Mouse (Mus musculus): ENCODE data around the gene Crip2. TPM values are rescaled to one million over a fixed set of nuclear protein-coding genes. Genes with fewer than 3 reads are reported as not detected.

The Crip2 gene
- total and polyA plus RNA-seq, 2 experiments from 2014 or later = 185 to 317 TPM

DNA sequence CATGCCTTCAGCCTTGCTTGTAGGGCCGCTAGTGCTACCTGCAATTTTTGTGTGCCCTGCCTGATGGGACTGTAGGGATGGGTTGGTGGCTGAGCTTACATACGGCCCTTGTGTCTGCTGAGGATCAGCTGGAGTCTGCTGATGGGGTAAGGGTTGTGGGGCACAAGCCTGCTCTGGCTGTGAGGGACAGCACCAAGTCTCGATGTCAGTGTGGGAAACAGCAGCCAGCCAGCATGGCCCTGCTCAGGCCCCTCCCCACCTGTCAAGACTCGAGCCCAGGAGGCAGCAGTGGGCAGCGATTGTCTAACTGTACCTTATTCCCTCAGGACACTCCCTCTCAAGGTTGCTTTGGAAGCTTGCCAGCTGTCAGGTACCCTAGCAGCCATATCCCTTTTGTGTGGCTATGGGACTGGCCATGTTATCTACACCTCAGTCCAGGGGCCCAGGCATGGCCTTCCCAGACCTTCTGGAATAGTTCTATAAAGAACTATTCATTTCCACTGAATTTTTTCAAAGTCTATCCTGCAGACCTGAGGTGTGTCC is 6.1 kb upstream of the Crip2 start:
- ATAC-seq (ENCODE audit: low FRiP score) (no peak), DNase-seq (ENCODE audit: low spot score) (no peak)
- Histone ChIP-seq H3K4me3 (ENCODE audit: low read depth, low read length) (no peak overlapping the region), H3K27me3 (ENCODE audit: insufficient read depth, low read length) (no peaks in the 10 kb centered on the region), H3K4me2 (ENCODE audit: low read depth, low read length, poor library complexity, severe bottlenecking) (no peak overlapping the region), H3K4me1 (ENCODE audit: insufficient read depth, low read length) (peaks cover 2% of the 10 kb centered on the region; the same call in 1 of the 2 replicates), H3K36me3 (ENCODE audit: insufficient read depth, low read length) (peaks cover 83% of the 10 kb centered on the region), H3K9ac (replicated peaks; ENCODE audit: low read length, poor library complexity, severe bottlenecking) (no peak overlapping the region), H3K9me3 (ENCODE audit: low read length) (no peaks in the 10 kb centered on the region), H3K27ac (ENCODE audit: low read depth, low read length) (no peak overlapping the region)
- WGBS = 76% methylated on average over 5 of the region's 5 CpGs
- no peak for TF ChIP-seq CTCF (IDR thresholded peaks at IDR 0.05)

- Histone ChIP-seq H3K4me2 (ENCODE audit: low read depth, low read length, poor library complexity, severe bottlenecking) (no peak overlapping the region), H3K9me3 (ENCODE audit: low read length) (no peaks in the 10 kb centered on the region), H3K27me3 (ENCODE audit: insufficient read depth, low read length) (no peaks in the 10 kb centered on the region), H3K27ac (ENCODE audit: low read depth, low read length) (no peak overlapping the region), H3K4me1 (ENCODE audit: insufficient read depth, low read length) (peaks cover 6% of the 10 kb centered on the region; the same call in 1 of the 2 replicates), H3K36me3 (ENCODE audit: insufficient read depth, low read length) (peaks cover 78% of the 10 kb centered on the region), H3K9ac (replicated peaks; ENCODE audit: low read length, poor library complexity, severe bottlenecking) (no peak overlapping the region), H3K4me3 (ENCODE audit: low read depth, low read length) (no peak overlapping the region)
- no peak for ATAC-seq (ENCODE audit: low FRiP score)
- no peak for TF ChIP-seq CTCF (IDR thresholded peaks at IDR 0.05)
- no peak for DNase-seq (ENCODE audit: low spot score)
- 97% methylated on average over 4 of the region's 4 CpGs for WGBS
These were observed 5.5 kb upstream of the Crip2 start for GRCm38 (mm10) chr12:113134502-113134901.

- Histone ChIP-seq H3K27ac (ENCODE audit: low read depth, low read length) (no peak overlapping the region), H3K9ac (replicated peaks; ENCODE audit: low read length, poor library complexity, severe bottlenecking) (no peak overlapping the region), H3K36me3 (ENCODE audit: insufficient read depth, low read length) (peaks cover 69% of the 10 kb centered on the region), H3K9me3 (ENCODE audit: low read length) (no peaks in the 10 kb centered on the region), H3K4me1 (ENCODE audit: insufficient read depth, low read length) (peaks cover 6% of the 10 kb centered on the region; the same call in 1 of the 2 replicates), H3K27me3 (ENCODE audit: insufficient read depth, low read length) (no peaks in the 10 kb centered on the region), H3K4me2 (ENCODE audit: low read depth, low read length, poor library complexity, severe bottlenecking) (no peak overlapping the region), H3K4me3 (ENCODE audit: low read depth, low read length) (no peak overlapping the region)
- ATAC-seq (ENCODE audit: low FRiP score) = no peak
- 95% methylated on average over 7 of the region's 7 CpGs for WGBS
- no peak for TF ChIP-seq CTCF (IDR thresholded peaks at IDR 0.05)
- no peak for DNase-seq (ENCODE audit: low spot score)
These were observed 4.6 kb upstream of the Crip2 start for GRCm38 (mm10) chr12:113135401-113135800.

GRCm38 (mm10) chr12:113136492-113137020 is 3.5 kb upstream of the Crip2 start:
- no peak overlapping the region for H3K27ac ChIP-seq (ENCODE audit: low read depth, low read length)
- 72% methylated on average over 17 of the region's 17 CpGs for WGBS
- no peaks in the 10 kb centered on the region for H3K27me3 ChIP-seq (ENCODE audit: insufficient read depth, low read length)
- H3K9me3 ChIP-seq (ENCODE audit: low read length) = no peaks in the 10 kb centered on the region
- H3K4me3 ChIP-seq (ENCODE audit: low read depth, low read length) = no peak overlapping the region
- H3K36me3 ChIP-seq (ENCODE audit: insufficient read depth, low read length) = peaks cover 58% of the 10 kb centered on the region
- H3K4me2 ChIP-seq (ENCODE audit: low read depth, low read length, poor library complexity, severe bottlenecking) = no peak overlapping the region
- TF ChIP-seq CTCF (IDR thresholded peaks at IDR 0.05) = no peak; the same call in 1 of the 2 replicates
- no peak for DNase-seq (ENCODE audit: low spot score)
- ATAC-seq (ENCODE audit: low FRiP score) = no peak
- peaks cover 15% of the 10 kb centered on the region; the same call in 1 of the 2 replicates for H3K4me1 ChIP-seq (ENCODE audit: insufficient read depth, low read length)
- no peak overlapping the region for H3K9ac ChIP-seq (replicated peaks; ENCODE audit: low read length, poor library complexity, severe bottlenecking)

GRCm38 (mm10) chr12:113137260-113138213 is 2.5 kb upstream of the Crip2 start:
- 89% methylated on average over 18 of the region's 18 CpGs for WGBS
- no peak for TF ChIP-seq CTCF (IDR thresholded peaks at IDR 0.05)
- Histone ChIP-seq H3K4me3 (ENCODE audit: low read depth, low read length) (no peak overlapping the region), H3K36me3 (ENCODE audit: insufficient read depth, low read length) (peaks cover 48% of the 10 kb centered on the region), H3K9ac (replicated peaks; ENCODE audit: low read length, poor library complexity, severe bottlenecking) (no peak overlapping the region), H3K9me3 (ENCODE audit: low read length) (no peaks in the 10 kb centered on the region), H3K4me2 (ENCODE audit: low read depth, low read length, poor library complexity, severe bottlenecking) (no peak overlapping the region), H3K4me1 (ENCODE audit: insufficient read depth, low read length) (peaks cover 24% of the 10 kb centered on the region), H3K27me3 (ENCODE audit: insufficient read depth, low read length) (no peaks in the 10 kb centered on the region), H3K27ac (ENCODE audit: low read depth, low read length) (no peak overlapping the region)
- ATAC-seq (ENCODE audit: low FRiP score) (no peak), DNase-seq (ENCODE audit: low spot score) (no peak)
